Mouse (Mus musculus) CD4-positive naive resting alpha-beta T cell, adult 76 days (primary cell): ENCODE results near the gene Elovl1. TPM values are rescaled to one million over a fixed set of nuclear protein-coding genes. Genes with fewer than 3 reads are reported as not detected.

Experiments used
- total RNA-seq: library from RNA; stranded (reverse); gene quantifications from one replicate; pipeline ENCODE4 v1.2.4, GENCODE M21; 2023

Gene Elovl1
- total RNA-seq, result 33.0 TPM

DNA sequence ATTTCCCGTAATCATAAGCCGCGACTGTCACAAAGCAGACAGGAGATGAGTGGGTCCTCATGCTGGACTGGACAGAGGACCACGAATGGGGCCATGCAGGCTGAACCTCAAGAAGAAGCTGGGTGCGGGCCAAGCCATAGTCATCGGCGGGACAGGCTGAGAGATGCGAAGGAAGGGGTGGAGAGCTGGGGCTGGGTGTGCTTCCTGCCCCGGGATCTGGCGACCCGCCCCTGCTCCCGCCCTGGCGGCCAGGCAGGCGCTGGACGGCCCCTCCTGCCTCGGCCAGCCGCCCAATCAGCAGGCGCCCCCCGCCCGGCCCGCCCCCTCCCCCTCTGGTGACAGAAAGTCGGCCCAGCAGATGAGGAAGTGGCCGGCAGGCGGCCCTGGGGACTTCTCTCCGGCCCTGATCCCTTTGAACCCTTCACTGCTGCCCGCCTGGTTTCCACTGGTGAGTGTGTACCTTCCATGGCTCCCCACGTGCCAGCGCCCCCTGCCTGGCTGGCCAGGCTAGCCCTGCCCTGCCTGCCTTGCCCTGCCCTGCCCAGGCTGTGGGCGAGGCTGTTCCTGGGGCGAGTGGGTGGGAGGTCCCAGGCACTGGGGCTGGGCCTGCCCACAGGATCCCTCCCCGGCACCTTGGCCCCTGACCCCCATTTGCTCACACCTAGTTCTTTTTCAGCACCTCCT, at the start of gene Elovl1:
Gene Elovl1 (plus strand): TSS at position 326 of the 684 bp plus-strand sequence.

DNA sequence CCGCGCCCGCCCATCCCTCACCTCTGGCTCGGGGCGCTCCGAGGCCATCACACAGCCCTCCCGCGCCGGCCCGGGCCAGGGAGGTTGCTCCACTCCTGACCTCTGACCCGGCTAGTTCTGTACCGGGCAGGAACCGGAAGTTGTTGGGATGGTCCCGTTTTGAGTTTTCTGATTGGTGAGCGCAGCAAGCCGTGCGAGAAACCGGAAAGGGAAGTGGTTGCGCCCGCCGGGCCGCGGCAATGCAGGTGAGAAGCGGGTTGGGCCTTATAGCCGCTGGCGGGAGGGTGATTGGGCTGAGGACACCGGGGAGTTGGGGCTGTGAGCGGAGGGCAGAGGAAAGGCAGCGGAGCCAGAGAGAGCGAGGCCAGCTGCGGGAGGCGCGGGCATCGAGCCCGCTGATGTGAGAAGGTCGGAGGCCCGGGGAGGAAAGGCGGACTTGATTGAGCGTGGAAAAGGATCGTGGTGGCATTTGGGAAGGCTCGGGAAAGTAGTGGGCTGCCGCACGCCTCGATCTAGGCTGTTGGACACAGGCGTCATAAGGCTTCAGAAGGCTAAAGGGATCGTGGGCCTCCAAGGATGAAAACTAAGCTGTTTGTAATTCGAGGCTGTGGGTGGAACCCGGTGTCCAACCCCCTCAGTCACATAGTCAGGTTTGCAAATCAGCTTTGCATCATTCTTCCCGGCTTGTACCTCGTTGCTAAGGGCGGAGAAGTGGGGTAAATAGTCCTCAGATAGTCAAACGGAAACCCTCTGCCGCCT, 18.6 kb upstream of the Elovl1 start, which contains the start of the genes Szt2 and Med8:
Gene Szt2 (minus strand): TSS at position 132 of the 759 bp plus-strand sequence.
Gene Med8 (plus strand): TSS at position 196 of the 759 bp plus-strand sequence.

DNA sequence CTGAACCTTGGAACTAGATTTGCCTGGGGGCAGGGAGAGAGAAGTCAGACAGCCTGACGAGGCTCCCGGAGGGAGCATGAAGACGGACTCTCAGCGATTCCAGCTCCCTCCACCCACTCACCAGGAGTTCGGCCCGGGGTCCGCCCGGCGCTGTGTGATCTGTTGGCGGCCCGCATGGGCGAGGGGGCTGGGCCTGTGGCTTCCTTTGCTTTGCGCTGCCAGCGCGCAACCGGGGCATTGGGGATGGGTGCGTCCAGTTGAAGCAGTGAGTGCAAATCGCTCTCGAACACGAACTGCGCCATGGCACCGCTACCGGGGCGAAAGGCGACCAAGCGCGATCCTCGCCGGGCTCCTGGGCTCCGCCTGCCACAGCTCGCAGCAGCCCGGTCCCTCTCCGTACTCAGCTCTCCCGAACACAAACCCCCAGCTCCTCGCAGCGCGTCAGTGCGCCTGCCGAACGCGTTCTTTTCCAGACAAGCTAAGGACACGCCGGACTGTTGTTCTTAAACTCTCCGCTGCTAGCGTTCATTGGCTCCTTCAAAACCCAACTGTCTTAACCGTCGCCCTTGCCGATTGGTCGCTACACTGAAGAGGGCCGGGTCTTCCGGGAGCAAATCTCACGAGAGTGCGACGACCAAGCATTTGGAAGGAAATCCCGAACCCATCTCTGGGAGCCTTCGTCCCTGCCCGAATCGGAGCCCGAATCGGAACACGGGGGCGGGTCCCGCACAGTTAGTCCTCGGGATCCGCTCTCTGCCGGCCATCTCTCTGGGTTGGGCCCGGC, 9.1 kb downstream of the Elovl1 start, which contains the start of gene Cdc20:
Gene Cdc20 (minus strand): TSS at position 533 of the 784 bp plus-strand sequence.

GRCm38 (mm10) chr4:118457345-118457975, 29.6 kb downstream of the Elovl1 start, which contains the start of gene Mpl:
Gene Mpl, minus strand, starts transcription at chr4:118457513.

Other genes starting within 250 kb of the Elovl1 start
- 55.0 TPM for gene Kdm4a, start 248.1 kb upstream of the Elovl1 start, total RNA-seq
- gene Ptprf, start 136.7 kb upstream of the Elovl1 start, total RNA-seq, result 4.2 TPM
- gene Szt2, start 18.8 kb upstream of the Elovl1 start, total RNA-seq, result 78.7 TPM
- 75.2 TPM for gene Med8, start 18.8 kb upstream of the Elovl1 start, total RNA-seq
- 2.8 TPM for gene Cdc20, start 9.3 kb downstream of the Elovl1 start, total RNA-seq
- 0.32 TPM for gene Mpl, start 29.4 kb downstream of the Elovl1 start, total RNA-seq
- not detected for gene Tie1, start 62.0 kb downstream of the Elovl1 start, total RNA-seq
- not detected for gene 2610528J11Rik, start 98.9 kb downstream of the Elovl1 start, total RNA-seq
- gene Tmem125, start 116.0 kb downstream of the Elovl1 start, total RNA-seq, result not detected
- gene Cfap57, start 192.7 kb downstream of the Elovl1 start, total RNA-seq, result not detected
- gene Ebna1bp2, start 192.7 kb downstream of the Elovl1 start, total RNA-seq, result 65.9 TPM
- gene Olfr62, start 230.9 kb downstream of the Elovl1 start, total RNA-seq, result not detected